Mouse (Mus musculus) fibroblast of lung, adult 2 months (primary cell): ENCODE measurements at regions not wholly inside any gene's neighbourhood (a gene's known extent, or its start where the extent isn't known, plus 50 kb on each side); places are given as distances from the start of the nearest gene placed in this dataset.

Source experiments
- DNase-seq: peaks from one replicate; pipeline ENCODE4 v3.0.0-alpha.2; 2011; ENCODE audit warnings: low read depth

DNA sequence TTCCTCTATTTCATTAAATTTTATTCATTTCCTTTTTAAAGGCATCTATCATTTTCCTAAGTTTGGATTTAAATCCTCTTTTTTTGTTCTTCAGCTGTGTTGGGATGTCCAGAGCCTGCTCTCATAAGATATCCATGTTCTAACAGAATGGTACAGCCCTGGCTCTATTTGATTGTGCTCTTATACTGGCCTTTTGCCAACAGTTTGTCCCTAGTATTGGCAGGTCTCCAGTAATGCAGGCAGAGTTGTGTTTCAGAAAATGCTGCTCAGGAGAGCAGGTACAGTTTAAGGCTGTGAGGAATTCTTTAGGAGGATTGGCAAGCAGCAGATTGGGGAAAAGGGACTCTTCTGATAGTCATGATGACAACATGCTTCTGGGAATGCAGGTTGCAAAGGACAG, 797.1 kb upstream of the Slit2 start:
- DNase-seq: no peak

DNA sequence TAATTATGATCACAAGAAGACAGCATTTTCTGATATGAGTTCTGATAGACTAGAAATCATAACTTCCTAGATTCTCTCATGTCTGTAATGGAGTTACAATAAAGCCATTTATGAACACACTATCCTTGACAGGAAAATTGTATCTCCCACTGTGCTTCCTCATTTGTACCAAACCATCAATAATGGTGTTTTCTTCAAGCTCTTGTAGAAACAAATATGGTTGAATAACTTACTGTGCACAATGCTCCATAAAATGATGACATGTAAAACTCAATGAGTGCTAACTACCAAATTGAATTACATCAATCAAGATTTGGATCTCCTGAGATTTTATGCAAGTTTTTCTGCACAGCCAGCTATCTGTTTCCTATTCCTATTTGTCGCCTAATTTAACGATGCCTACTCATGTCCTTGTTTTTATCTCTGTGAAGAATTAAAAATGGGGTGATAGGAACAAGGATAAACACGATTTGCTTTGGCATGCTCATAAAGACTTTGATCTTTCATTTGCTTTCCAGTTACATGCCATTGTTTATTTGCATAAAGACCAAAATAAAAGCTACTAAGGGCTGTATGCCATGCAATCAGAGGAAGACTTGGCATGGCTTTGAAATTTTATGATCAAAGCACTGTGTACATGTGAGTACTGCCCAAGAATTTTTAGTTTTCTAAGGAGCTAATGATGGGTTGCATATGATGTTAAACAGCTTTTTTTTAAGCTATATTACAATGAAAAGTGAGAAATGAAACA, 780.6 kb upstream of the Slit2 start:
- DNase-seq: no peak

DNA sequence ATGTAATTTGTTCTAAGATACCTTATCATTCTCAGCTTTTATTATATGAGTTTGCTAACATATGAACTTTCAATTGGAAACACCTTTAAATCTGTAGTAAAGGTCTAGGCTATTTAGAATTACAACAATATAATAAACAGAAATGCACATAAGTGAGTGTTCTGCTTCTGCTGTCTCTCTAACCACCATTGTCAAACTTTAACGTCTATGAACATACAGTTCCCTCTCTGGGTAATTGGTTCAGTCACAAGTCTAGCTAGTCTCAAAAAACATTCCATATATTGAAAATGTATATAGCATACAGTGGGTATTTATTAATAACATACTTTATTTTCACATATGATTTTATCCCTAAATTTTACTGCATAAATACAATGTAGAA, 780.0 kb upstream of the Slit2 start:
- no peak for DNase-seq

DNA sequence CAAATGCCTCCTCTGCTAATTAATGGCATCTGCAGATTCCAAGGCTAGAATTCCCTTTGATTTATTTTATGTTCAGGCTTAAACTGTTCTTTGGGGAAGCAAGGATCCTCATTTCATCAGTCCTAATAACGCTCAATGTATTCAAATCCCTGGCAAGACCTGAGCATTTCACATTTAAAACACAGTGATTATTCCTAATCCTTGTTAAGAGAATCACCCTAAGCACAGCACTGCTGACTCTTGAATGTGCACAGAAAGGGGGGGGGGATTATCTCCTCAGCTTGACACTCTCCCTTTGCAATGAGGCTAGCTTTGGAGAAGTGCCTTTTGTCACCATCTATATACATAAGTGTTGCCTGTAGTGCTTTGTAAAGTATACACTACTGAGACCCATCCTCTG, 772.4 kb upstream of the Slit2 start:
- DNase-seq: no peak

DNA sequence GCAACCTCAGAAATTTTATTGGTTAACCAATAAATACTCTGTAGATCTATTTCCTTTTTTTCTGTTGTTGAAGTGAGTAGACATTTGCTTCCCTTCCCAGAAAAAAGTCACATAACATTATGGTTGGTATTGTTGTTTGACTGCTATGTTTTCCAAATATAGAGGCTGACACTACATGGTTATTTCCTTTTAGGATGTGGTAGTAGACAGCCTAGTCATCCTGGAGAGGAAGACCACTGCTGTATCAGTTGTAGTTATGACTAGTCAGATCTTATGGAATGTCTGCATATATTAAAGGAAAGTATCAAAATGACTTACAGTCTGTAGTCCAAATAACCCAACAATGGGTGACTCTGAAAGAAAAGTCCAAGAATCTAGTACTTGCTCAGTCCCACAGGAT, 767.5 kb upstream of the Slit2 start:
- DNase-seq: no peak

DNA sequence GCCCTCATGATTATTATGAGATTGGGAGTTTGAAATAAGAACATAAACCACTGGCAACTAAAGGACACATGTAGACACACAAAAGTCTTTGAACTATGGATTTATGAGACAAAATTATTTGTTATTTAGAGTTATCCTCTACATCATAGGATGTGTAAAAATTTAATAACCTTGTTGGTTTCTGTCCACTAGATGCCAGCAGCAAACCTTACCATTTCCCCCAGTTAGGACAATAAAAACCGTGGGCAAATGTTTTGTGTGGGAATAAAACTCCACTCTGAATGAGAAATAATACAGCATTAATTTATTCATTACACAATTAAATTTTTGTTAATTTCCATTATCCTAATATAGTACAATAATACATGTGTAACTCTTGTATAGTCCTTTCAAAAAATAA, 757.7 kb upstream of the Slit2 start:
- DNase-seq: no peak

DNA sequence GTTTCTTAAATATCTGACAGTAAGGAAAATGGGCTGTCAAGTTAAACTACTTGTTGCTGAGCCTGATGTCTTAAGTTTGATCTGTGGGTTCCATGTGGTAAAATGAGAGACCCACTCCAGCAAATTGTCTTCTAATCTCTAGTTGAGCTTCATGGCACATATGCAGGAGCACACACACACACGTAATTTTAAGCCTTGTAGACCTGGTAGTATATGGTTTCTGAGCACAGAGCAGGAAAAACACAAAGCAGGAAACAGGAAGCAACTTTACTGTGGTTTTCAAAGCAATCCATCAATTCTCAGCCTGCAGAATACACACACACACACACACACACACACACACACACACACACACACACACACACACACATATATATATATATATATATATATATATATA, 746.8 kb upstream of the Slit2 start:
- no peak for DNase-seq

DNA sequence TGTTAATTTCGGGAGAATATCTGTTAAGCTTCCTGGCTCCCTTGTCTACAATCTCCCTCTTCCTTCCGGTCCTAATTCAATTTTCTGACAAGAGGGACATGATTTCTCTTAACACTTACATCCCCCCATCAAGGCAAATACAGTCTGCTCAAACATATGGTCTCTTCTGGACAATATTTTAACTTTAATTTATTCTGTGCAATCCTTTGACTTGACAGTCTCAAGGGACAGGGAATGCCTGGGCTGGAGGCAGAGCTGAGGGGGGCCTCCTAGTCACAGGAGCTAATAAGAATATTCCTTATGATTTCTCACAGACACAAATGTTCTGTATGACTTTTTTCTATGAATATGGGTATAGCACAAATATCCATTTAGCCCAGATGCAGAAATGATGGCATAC, 742.9 kb upstream of the Slit2 start:
- DNase-seq: no peak

DNA sequence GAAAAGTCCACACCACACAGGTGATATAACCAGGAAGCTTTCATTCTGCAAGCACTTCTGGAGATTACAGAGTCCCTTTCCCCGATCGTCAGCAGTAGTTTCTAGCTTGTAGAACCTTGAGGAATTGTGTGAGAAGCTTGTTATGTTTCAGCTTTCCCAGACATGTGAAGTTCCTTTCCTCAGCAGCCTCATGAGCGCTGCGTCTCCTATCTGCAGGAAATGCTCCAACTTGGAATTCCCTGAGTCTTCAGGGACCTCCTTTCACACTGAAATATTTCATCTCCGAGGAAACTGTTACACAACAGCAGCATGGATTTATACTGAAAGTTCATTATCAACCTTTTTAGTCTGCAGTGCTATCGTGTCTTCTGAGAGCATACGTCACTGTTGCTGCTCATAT, 742.4 kb upstream of the Slit2 start:
- no peak for DNase-seq

DNA sequence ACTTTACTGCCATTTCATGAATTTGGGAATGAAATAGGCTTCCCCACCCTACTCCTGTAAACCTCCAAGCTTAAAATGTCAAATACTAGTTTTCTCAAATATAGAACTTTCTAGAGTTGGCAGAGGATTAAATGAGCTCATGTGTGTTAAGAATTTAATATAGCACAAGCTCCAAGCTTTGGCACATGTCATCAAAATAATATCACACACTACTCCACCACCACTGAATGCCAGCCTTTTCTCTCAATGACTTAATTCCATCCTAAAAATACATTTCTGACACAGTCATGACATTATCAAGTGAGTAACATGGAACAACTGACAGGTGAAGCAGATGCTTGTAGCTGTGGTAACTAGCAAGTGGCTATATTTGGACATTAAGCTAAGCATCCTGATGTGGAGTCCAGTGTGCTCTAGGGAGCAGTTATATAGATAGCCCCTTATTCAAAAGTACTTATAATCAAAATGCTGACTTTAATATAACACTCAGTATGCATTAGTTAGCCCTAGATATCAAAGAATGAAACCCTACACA, 728.0 kb upstream of the Slit2 start:
- no peak for DNase-seq

DNA sequence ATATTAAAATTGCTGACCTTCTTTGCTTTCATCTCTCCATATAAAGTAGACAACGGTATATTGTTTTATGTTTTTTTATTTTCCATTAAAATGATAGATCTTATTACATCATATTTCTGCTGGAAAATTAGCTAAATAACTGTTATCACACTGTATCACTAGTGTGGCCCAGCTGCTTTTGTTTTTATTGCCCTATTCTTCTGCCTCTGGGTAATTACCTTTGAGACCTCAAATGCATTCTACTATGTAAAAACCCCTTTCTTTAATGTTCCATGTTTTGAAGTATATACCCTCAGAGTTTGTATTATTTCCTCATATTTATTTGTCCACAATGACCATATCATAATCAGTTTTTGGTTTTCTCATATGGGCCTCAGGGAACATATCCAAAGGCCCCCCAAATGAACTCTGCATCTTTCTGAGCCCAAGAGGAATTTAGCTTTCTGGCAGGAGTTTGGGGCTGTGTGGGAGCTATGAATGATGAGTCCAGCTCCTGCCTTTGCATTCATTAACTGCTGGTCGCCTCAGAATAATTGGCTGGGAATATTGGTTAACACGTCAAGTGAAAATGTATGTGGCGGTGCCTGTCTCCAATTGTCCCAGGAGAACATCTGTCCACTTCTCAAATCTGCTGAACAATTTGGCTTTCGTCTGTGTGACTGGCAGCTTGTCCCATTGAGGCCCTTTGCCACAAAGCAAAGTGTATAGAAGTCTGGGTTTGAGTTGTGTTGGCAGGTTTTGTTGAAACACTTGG, 721.1 kb upstream of the Slit2 start:
- no peak for DNase-seq

DNA sequence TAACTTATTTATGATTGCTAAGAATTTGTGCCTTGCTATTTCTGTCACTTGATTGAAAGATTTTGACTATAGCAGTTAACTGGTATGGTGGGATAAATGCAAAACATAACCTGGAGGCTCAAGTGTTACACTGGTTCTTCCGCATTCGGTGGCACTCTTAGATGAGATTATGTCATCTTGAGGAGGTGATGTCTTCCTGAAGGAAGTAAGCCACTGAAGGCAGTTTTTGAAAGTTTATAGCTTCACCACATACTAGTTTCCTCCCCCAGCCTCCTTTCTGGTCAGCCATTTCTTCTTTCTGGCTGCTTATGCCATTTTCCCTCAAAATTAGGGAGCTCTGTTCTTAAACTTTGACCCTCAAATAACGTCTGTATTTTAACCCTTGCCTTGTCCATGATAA, 710.3 kb upstream of the Slit2 start:
- no peak for DNase-seq

DNA sequence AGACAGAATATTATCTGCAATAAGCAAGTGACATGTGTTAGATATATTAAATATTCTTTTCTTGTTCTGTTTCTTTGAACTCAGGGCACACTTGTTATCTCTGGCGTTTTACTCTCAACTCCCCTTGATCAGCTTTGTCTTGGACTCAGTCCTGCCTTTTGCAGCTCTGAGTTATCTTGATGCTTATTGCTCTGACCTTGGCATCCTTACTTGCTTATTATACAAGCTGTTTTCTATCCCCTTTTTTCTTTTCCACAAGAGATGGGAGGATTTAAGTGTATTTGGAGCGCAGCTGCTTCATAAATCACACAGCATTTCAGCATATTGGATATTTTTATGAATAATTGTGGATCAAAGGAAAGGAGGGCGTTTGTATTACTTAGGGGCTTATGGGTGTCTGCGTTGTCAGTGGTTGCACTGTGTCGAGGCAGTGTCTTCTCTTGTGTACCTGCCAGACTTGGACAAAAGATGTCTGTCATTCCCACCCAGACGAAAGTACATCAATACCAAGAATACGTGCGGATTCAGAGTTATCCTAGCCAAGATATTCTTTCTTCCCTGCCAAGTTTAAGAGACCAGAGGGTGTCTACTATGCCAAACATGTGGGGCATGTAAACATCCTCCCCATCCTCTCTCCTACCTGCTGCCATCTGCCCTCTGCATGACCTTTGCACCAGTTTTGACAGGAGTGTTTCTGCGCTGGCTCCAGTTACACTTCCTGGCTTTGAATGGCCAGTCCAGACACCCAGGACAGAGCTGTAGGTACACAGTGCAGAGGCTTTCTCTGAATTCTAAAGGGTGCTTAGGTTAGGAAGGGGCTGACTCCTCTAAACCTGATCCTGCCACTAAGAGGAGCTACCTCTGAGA, 709.3 kb upstream of the Slit2 start:
- no peak for DNase-seq

DNA sequence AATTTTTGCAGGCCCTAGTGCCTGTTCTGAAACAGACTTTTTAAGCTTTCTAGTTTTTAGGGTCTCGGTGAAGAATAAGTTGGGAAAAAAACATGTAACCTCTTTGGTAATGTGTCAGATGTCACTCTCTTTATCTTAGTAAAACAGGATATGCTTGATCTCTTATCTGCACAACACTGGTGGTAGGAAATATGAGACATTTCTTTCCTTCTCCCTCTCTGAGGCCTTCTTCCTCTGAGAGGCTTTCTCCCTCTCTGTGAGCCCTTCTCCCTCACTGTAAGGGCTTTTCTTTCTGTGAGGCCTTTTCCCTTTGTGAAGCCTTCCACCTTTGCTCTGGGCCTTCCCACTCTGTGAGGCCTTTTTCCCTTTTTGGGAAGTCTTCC, 708.7 kb upstream of the Slit2 start:
- DNase-seq: no peak

DNA sequence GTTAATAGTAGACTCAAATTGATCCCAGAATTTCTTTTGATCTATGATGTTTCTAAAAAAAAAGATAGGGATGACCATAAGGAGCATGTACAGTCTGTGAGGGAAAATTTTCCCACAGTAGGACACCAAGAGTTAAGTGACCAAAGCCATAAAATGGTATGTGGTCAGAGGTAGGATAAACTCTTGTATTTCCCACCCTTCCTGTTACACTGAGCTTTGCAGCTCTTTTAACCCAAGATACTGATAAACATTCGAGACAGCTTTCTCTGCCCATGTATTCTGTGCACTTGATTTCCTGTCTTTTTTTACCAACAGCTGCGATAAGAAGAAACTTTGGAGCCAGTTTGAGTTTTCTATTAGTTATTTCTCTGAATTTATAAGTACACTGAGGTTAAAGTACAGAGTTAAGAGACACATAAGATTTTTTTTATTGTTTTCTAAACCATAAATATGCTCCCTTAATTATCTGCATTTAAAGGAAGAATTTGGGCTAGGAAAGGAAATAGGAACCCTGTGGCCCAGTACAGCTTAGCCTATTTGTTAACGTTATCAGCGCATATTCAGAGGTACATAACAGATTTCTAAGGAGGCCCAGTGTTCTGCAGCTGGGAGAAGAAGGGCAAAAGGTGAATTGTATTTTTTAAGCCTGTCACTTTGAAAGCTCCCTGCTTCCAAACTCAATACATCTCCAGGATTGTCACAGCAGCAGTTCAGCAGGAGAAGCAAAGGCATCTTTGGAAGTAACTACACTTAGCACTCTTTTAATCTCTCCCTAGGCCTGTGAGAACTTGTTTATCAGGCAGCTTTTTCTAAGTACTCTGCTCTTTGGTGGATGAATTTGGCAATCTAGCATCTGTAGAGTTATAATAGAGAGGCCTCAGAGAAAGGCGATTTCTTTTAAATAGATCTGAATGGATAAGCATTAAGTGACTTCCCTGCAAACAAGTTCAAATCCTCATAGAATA, 706.4 kb upstream of the Slit2 start:
- DNase-seq: no peak

DNA sequence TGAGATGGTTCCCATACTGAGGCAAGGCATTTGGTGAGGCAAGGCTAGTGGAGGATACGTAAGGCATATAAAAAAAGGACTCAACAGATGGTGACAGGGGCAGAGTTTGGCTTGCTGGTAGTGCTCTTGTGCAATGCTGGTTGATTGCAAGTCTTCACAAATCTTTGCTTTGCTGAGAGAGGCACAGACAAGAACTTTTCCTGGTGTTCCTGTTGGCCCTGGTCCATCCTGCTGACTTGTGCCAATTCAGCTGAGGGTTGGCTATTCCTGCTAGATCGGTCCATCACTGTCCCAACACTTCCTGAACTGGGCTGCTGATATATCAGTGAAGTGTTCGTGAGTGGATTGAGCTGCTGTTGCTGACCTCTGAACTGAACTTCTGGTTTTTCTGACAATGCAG, 703.3 kb upstream of the Slit2 start:
- no peak for DNase-seq

DNA sequence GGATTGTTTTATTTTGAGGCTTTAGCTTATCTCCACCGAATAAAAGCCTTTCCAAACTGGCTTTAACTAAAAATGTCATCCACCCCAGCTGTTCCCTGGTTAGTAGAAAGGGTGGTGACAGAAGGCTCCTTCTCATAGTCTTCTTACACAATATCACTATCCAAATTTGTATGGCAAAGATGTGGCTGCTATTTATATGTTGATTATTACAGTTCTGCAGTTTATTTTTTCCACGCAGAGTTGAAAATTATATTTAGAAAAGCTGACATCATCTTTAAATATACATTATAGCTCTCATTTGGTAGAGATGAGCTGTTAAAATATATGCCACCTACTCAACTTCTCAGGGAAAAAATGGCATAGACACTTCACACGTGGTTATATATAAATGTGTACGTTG, 683.3 kb upstream of the Slit2 start:
- DNase-seq: no peak

DNA sequence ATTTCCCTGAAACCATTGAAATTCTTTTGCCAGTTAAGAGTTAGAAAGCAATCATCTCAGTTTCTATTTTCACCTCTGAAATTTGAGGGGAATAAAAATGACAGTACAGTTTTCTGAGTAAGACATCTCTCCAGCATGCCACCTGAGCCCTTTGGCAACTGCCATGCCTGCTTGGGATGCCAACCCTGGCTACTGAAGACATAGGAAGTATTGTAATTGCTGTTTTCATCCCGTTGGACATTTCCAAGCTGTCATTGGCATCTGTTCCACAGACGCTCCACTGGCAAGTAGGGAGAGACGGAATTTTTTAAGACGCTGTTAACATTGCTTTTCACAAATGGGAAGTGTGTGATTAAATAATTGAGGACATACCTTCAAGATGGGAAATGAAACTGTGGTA, 665.4 kb upstream of the Slit2 start:
- no peak for DNase-seq

DNA sequence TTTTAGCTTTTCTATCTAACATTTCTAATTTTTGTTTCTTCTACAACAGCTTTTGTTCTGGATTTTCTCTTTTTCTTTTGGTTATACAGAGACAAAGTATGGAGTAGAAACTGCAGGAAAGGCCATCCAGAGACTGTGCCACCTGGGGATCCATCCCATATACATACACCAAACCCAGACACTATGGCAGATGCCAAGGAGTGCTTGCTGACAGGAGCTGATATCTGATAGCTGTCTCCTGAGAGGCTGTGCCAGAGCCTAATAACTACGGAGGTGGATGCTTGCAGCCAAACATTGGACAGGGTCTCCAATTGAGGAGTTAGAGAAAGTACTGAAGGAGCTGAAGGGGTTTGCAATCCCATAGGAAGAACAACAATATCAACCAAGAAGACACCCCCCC, 664.8 kb upstream of the Slit2 start:
- no peak for DNase-seq

DNA sequence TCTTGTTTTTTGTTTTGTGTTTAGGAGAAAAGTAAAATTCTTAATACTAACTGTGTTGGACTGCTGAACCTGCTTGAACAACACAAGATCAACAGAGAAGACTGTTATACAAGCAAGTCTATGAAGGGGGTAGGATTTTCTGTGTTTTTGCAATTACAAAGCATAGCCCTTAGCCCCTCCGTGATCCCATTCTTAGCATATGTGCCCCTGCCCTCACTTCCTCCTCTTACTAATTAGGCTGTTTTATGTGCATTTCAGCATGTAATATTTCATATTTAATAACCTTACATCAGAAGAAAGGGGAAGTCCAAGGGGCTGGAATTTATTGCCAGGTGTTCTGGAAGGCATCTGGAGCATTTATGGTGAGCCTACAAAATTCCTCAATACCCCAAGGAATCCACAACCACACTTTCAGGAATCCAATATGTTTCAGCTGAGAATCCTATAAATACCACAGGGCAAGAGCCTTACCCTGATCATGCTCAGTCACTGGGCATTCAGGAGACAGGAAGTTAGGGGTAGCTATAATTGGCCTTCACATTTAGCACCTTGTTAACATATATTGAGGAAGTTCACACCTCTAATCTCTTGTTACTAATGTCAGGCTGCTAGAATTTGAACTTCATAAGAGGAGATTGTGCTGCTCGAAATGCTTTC, 660.3 kb upstream of the Slit2 start:
- DNase-seq: no peak

DNA sequence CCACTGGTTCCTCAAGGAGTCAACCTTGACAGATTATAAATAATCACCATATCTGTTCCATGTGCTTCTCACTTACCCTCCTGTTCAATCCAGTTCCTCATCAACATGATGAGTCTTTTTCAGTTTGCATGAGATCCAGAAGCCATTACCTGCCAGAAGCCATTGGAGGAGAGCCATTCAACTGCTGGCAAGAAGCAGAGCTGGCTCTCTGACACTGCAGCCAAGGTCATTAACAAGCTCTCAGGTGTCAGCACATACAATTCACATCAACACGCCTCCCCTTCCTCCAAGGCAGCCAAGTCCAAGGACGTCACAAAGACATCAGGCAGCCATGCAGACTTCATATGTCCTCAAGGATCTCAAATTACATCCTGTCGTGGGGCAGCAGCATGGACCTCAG, 648.6 kb upstream of the Slit2 start:
- no peak for DNase-seq
